Mouse (Mus musculus): ENCODE results near the gene Olfr288. TPM values are rescaled to one million over a fixed set of nuclear protein-coding genes. Genes with fewer than 3 reads are reported as not detected.

The Olfr288 gene
- polyA plus RNA-seq, 1 experiment from 2014 or later: not detected

DNA sequence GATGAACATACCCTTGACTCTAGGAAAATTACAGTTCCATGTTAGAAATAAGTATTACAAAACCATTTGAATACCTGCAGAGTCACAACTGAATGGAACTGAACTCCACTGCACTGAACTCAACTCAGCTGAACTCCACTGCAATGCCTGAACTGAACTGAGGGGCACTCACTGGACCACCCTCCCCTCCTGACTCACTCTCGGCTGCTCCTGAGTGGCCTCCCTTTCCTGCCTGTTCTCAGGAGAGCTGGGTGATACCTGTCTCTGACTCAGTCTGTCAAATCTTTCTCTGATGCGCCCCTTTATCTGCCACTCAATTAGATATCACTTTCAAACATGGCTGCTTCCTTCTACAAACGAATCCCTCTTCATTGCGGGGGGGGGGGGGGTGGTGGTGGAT lies 41.2 kb downstream of the Olfr288 start:
- POLR2A ChIA-PET: no interaction called here
- no peak for ATAC-seq

DNA sequence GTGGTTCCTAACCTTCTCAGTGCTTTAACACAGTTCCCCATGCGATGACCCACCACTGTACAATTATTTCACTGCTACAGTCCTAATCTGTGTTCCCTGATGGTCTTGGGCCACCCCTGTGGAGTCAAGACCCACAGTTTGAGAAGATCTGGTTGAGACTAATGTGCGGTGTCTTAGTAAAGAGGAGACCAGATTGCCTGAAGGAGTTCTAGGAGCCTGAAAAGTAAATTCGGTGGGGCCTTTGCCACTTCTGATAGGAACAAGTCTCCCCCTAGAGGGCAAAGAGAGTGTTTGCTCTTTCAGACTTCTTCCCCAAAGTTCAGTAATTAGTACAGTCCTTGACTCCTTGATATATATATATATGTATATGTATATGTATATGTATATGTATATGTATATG lies 41.7 kb downstream of the Olfr288 start:
- TF ChIP-seq CTCF (IDR thresholded peaks at IDR 0.05): peak; percentile 67
- in situ Hi-C loops (cut with MboI; ENCODE audit: low pct_unique_long_range_greater_than_20kb): loop anchor here (5.0 to 25.0 kb wide), 3 partner anchors 61 to 291 kb away; partner anchors contain the start of genes Pfkm and Senp1
- ATAC-seq (peak; percentile 47), DNase-seq (ENCODE audit: low read depth, low spot score) (no peak)
- no peaks in the 10 kb centered on the region for H3K27me3 ChIP-seq
- CTCF ChIA-PET: interaction anchor here (1.1 to 1.5 kb wide), 3 partner anchors 39 to 64 kb away, joined by 3 to 5 read pairs (median 3); no protein-coding TSS in a partner anchor
- POLR2A ChIA-PET: interaction anchor here (0.6 kb wide), 1 partner anchor 192 kb away, joined by 5 read pairs; no protein-coding TSS in a partner anchor

More for the DNA sequence above, 41.2 kb downstream of the Olfr288 start:
- in situ Hi-C loops (cut with MboI; ENCODE audit: low pct_unique_long_range_greater_than_20kb): loop anchor here (5.0 to 25.0 kb wide), 3 partner anchors 62 to 292 kb away; partner anchors contain the start of genes Pfkm and Senp1
- DNase-seq (ENCODE audit: low read depth, low spot score): no peak
- no peak for TF ChIP-seq CTCF (IDR thresholded peaks at IDR 0.05)
- CTCF ChIA-PET: no interaction called here
- no peaks in the 10 kb centered on the region for H3K27me3 ChIP-seq

DNA sequence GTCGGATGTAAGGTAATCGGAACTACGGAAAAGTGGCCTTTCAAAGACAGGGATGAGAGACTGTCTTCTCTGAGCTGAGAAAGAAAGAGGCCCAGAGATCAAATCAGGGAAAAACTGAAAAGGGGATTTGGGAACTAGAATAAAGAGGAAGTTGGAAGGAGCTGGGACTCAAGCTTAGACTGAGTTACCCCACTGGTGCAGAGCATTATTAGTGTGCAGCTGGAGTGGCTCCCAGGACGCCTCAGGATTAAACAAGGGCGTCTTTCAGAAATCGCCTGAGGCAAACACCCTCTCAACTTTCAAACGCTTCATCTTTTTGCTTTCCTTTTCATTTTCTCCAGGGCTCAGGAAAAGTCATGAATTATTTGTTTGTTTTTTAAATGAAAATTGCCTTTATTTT lies 42.4 kb downstream of the Olfr288 start:
- no peak for ATAC-seq
- no peaks in the 10 kb centered on the region for H3K27me3 ChIP-seq
- in situ Hi-C loops (cut with MboI; ENCODE audit: low pct_unique_long_range_greater_than_20kb): loop anchor here (5.0 to 25.0 kb wide), 3 partner anchors 61 to 291 kb away; partner anchors contain the start of genes Pfkm and Senp1
- TF ChIP-seq CTCF (IDR thresholded peaks at IDR 0.05): no peak
- no peak for DNase-seq (ENCODE audit: low read depth, low spot score)
- CTCF ChIA-PET: interaction anchor here (1.1 to 1.5 kb wide), 3 partner anchors 38 to 64 kb away, joined by 3 to 5 read pairs (median 3); no protein-coding TSS in a partner anchor
- POLR2A ChIA-PET: interaction anchor here (0.6 kb wide), 1 partner anchor 9 kb away, joined by 4 read pairs; no protein-coding TSS in a partner anchor

DNA sequence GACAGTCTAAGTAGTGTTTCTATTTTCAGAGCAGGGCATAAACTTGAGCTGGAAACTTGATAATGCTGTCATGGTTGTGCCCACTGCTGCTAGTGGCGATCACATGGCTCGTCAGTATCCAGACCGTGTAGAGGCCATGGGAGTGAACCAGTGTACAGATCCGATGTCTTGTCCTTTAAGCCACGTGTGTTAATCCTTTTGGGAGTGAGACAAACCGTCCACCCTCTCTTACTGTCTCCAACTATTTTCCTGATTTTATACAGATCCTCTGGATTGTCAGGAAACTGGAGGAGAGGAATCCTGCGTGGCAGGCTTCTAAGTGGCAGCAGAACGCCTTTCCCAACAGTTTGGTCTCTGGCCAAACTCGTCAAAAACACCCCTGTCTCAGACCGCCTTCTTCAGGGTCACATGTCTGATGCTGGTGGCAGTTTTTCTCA lies 46.2 kb downstream of the Olfr288 start:
- ChIA-PET CTCF (no interaction called here), POLR2A (no interaction called here)
- in situ Hi-C loops (cut with MboI; ENCODE audit: low pct_unique_long_range_greater_than_20kb): no loop called here
- no peaks in the 10 kb centered on the region for H3K27me3 ChIP-seq
- ATAC-seq: no peak
- DNase-seq (ENCODE audit: low read depth, low spot score): no peak
- no peak for TF ChIP-seq CTCF (IDR thresholded peaks at IDR 0.05)

DNA sequence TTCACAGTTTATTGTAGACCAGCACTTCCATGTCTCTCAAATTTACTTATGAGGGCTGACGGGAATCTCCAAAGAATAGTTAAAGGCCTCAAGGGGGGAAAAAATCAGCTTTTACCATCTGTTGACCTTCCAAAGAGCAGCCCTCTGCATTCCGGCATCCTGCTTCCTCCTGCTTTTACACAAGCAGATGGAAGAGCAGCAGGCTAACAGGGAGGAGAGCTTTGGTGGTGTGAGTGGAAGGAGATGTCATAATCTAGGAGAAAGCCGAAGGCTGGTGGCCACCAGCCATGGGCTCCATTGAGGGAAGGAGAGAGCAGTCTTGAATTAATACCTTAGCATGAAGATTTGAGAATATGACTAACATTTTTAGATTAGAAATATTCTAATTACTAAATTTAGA lies 47.0 kb downstream of the Olfr288 start:
- ChIA-PET CTCF (interaction anchor here (1.7 kb wide), 1 partner anchor 58 kb away, joined by 7 read pairs; no protein-coding TSS in a partner anchor), POLR2A (no interaction called here)
- TF ChIP-seq CTCF (IDR thresholded peaks at IDR 0.05): no peak
- in situ Hi-C loops (cut with MboI; ENCODE audit: low pct_unique_long_range_greater_than_20kb): no loop called here
- DNase-seq (ENCODE audit: low read depth, low spot score) (no peak), ATAC-seq (no peak)
- H3K27me3 ChIP-seq: no peaks in the 10 kb centered on the region

DNA sequence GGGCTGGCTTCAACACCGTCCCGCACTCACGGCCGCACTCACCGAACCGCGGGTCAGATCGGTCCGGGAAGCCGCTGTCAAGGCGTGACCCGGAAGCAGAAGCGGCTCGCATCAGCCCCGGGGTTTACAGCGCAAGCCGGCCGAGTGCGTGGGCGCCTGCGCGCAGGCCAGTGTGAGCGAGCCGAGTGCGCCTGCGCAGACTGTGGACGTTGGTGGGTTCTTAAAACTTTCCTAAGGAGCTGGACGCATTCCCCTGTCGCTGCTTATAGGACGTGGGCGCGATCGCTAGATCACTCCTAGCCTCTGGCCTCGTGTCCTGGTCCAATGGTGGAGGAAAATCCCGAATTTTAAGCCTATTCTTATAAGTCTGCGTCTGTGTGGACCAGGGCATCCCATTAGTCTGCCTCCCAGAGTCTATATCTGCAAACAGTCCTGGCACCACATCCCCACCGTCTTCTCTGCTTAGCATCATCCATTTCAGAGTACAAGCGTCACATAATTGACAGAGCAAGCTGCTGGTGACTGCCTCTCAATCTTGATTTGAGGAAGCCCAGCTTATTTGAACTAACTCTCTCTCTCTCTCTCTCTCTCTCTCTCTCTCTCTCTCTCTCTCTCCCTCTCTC lies 49.7 kb downstream of the Olfr288 start:
- ChIA-PET CTCF (interaction anchor here (0.7 kb wide), 1 partner anchor 423 kb away, joined by 3 read pairs; no protein-coding TSS in a partner anchor), POLR2A (interaction anchor here (0.8 to 1.0 kb wide), 2 partner anchors 51 to 120 kb away, joined by 3 to 4 read pairs; no protein-coding TSS in a partner anchor)
- ATAC-seq: peak; percentile 81
- H3K27me3 ChIP-seq: no peaks in the 10 kb centered on the region
- in situ Hi-C loops (cut with MboI; ENCODE audit: low pct_unique_long_range_greater_than_20kb): no loop called here
- DNase-seq (ENCODE audit: low read depth, low spot score): peak; percentile 66
- no peak for TF ChIP-seq CTCF (IDR thresholded peaks at IDR 0.05)

DNA sequence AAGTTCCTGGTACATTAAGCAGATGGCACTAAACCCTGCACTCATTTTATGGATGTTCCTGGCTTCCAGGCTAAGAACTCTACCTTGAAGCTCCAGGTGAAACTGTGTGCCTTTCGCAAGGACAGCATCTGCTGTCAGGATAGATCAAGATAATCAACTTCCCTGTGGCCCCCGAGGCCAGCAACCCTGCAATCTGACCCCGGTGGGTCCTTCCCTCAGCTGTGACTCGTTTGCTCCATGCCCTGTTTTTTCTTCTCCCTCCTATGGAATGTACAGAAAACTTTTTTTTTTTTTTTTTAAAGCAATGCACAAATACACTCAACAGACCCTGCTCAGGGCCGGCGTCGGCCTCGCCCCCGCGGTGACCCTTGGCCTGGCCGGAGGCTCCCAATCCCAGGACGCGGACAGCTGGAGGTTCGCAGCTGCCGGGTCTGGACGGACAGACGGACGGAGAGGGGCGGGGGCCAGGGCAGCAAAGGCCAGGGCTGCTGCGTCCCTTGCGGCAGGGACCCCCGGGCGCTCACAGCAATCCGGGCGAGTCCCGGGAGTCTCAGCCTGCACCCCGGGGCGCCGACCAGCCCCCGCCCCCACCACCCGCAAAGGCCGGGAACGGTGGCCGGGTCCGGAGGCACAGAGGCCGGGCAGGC lies 50.4 kb downstream of the Olfr288 start:
- CTCF ChIA-PET: interaction anchor here (1.5 kb wide), 1 partner anchor 16 kb away, joined by 3 read pairs; no protein-coding TSS in a partner anchor
- in situ Hi-C loops (cut with MboI; ENCODE audit: low pct_unique_long_range_greater_than_20kb): no loop called here
- no peak for DNase-seq (ENCODE audit: low read depth, low spot score)
- H3K27me3 ChIP-seq: no peaks in the 10 kb centered on the region
- peak; percentile 42 for ATAC-seq
- no peak for TF ChIP-seq CTCF (IDR thresholded peaks at IDR 0.05)
- POLR2A ChIA-PET: interaction anchor here (0.7 to 1.1 kb wide), 5 partner anchors 12 to 119 kb away, joined by 3 to 4 read pairs (median 3); no protein-coding TSS in a partner anchor

DNA sequence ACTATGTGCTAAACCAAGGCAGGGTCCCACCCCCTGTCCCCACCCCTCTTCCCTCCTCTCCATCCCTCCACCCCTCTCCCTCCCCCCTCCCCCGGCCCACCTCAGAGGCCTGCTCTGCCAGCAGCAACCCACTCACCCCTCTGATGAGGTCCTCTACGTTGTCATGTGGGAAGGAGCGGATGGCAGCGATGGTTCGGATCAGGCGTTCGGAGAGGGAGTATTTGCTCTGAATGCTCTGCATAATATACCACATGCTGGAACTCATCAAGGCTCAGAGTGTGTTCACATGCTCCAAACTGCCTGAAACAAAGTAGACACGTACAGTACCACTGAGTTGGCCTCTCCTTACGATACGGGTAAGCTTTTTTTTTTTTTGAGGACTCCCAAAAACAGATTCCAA lies 52.8 kb downstream of the Olfr288 start:
- ChIA-PET POLR2A (no interaction called here), CTCF (no interaction called here)
- H3K27me3 ChIP-seq: no peaks in the 10 kb centered on the region
- DNase-seq (ENCODE audit: low read depth, low spot score): no peak
- TF ChIP-seq CTCF (IDR thresholded peaks at IDR 0.05): no peak
- in situ Hi-C loops (cut with MboI; ENCODE audit: low pct_unique_long_range_greater_than_20kb): no loop called here
- no peak for ATAC-seq

DNA sequence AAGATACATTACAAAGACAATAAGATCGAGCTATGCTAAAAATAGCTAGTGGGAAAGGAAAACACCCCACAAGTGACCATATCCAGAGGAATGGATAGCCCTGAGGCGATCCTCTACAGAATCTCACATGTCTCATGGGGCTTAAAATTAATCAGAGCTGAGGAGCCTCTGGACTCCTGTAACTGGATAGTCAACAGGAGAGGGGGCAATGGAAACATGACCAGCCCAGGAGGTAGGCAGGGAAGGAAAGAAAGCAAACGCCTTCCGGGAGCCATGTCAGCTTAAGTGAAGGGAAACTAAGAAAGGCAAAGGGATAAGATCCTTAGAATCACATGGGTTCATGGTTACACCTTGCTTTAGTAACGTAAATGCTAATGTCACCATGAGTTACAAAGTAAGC lies 54.5 kb downstream of the Olfr288 start:
- in situ Hi-C loops (cut with MboI; ENCODE audit: low pct_unique_long_range_greater_than_20kb): no loop called here
- CTCF ChIA-PET: interaction anchor here (1.0 to 1.4 kb wide), 3 partner anchors 10 to 52 kb away, joined by 3 to 4 read pairs (median 4); no protein-coding TSS in a partner anchor
- ATAC-seq (no peak), DNase-seq (ENCODE audit: low read depth, low spot score) (no peak)
- no peaks in the 10 kb centered on the region for H3K27me3 ChIP-seq
- TF ChIP-seq CTCF (IDR thresholded peaks at IDR 0.05): no peak
- POLR2A ChIA-PET: interaction anchor here (0.5 kb wide), 1 partner anchor 31 kb away, joined by 3 read pairs; no protein-coding TSS in a partner anchor

DNA sequence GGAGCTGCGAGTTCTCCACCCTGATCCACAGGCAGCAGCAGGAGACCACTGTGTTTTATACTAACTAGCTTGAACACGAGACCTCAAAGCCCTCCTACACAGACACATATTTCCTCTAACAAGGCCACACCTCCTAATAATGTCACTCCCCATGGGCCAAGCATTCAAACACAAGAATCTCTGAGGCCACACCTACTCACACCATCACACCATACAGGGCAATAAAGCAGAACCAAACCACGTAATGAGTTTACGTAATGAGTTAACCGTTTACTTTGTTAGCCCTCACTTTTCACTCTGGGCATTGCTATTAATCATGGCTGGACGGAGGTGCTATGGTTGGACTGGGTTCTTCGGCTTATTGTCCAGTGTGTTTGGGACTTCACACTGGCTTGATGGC lies 55.6 kb downstream of the Olfr288 start:
- POLR2A ChIA-PET: interaction anchor here (1.3 kb wide), 1 partner anchor 32 kb away, joined by 3 read pairs; no protein-coding TSS in a partner anchor
- ATAC-seq: no peak
- no peak for DNase-seq (ENCODE audit: low read depth, low spot score)
- CTCF ChIA-PET: interaction anchor here (1.2 to 1.6 kb wide), 2 partner anchors 34 to 51 kb away, joined by 3 to 4 read pairs; no protein-coding TSS in a partner anchor
- no peak for TF ChIP-seq CTCF (IDR thresholded peaks at IDR 0.05)
- in situ Hi-C loops (cut with MboI; ENCODE audit: low pct_unique_long_range_greater_than_20kb): no loop called here
- no peaks in the 10 kb centered on the region for H3K27me3 ChIP-seq
